Mouse (Mus musculus) kidney, postnatal 36 days (tissue): ENCODE data around the gene Hrasls.

Experiments used
- DNase-seq, 2 experiments: peaks; one replicate each; pipeline ENCODE4 v3.0.0; 2021 to 2022; ENCODE audit warnings: mixed read lengths in 2 of 2

Hrasls gene

GRCm38 (mm10) chr16:29209605-29210411, at the start of gene Hrasls:
Hrasls (plus strand) TSS chr16:29209695.
- DNase-seq: peak; percentile 49 to 54

GRCm38 (mm10) chr16:29162271-29162670, 47.2 kb upstream of the Hrasls start:
- no peak for DNase-seq

DNA sequence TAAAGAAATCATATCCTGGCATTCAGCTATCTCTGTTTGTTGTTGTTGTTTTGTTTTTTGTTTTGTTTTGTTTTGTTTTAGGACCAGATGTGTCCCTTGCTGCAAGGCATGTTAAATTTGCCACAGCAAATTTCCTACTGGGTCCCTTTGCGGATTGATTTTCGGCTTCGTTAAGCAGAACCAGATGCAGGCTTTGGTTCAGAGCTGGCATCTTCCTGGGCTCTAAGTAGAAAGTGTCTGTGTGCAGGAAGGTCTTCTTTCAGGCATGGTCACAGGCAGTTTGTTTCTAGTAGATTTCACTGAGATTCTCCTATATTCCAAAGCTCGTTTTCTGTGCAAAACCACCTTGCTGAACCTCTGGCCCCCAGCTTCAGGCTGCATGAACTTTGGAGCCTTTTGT, 42.4 kb upstream of the Hrasls start:
- peak in 1 of 2 experiments; percentile 16 for DNase-seq

GRCm38 (mm10) chr16:29171741-29172140, 37.8 kb upstream of the Hrasls start:
- DNase-seq: no peak

GRCm38 (mm10) chr16:29173201-29173600, 36.3 kb upstream of the Hrasls start:
- no peak for DNase-seq

- no peak for DNase-seq
Measured at GRCm38 (mm10) chr16:29174831-29175350, 34.6 kb upstream of the Hrasls start.

GRCm38 (mm10) chr16:29192911-29193310, 16.6 kb upstream of the Hrasls start:
- no peak for DNase-seq

GRCm38 (mm10) chr16:29193981-29194380, 15.5 kb upstream of the Hrasls start:
- no peak for DNase-seq

- DNase-seq: no peak
Measured at GRCm38 (mm10) chr16:29195156-29195555, 14.3 kb upstream of the Hrasls start.

DNA sequence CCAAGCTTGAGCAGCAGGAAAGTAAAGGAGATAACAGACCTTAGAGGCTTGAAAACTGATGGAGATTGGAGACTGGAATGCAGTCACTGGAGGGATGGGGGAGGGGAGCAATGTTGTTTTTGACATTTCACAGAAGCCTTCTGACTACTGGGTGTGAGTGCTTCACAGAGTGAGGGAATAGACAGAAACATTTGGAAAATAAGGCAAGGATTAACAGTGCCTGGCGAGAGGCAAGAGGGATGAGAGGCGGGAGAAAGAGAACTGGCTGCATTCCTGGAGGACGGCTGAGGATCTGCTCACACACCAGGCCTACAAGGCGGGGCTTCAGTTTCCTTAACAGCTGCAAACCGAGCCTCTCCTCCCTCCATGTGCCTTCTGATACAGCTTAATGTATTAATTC, 11.0 kb upstream of the Hrasls start:
- no peak for DNase-seq

DNA sequence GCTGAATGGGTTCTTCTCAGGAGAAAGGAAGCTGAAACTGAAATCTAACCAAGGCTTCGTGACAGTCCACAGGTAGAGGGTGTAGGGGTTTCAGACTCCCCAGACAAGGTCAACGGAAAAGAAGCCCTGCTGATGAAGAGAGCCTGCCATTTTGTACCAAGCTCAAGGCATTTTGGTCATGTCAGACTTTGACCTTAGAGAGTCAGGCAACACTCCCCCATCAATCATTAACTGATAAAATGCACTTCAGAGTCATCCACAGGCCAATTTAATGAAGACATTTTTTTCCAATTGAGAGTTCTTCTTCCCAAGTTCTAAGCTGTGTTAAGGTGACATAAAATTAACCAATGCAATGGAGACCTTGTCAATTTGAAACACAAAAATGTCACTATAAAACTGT, 8.3 kb upstream of the Hrasls start:
- DNase-seq: peak; percentile 21 to 53

GRCm38 (mm10) chr16:29204875-29205274, 4.6 kb upstream of the Hrasls start:
- no peak for DNase-seq

DNA sequence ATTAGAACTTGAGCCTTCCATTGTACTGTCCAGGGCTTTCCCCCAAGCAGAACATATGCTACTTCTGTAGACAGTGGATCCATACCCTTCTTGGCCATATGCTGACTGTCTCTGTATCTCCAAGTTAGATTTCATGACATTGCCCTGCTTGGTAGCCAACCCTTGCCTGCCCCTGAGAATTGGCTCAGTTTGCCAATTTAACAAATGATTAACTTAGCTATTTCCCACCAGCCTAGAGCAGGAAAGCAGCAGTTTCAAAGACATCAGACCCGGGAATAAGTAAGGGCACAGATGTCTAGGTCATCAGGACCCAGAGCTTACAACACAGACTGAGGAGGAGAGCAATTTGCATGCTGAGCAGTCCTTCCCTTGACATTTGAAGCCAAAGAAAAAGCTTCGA, 3.9 kb upstream of the Hrasls start:
- peak in 1 of 2 experiments; percentile 53 for DNase-seq

- no peak for DNase-seq
Measured at GRCm38 (mm10) chr16:29208841-29209240, 654 bp upstream of the Hrasls start.

DNA sequence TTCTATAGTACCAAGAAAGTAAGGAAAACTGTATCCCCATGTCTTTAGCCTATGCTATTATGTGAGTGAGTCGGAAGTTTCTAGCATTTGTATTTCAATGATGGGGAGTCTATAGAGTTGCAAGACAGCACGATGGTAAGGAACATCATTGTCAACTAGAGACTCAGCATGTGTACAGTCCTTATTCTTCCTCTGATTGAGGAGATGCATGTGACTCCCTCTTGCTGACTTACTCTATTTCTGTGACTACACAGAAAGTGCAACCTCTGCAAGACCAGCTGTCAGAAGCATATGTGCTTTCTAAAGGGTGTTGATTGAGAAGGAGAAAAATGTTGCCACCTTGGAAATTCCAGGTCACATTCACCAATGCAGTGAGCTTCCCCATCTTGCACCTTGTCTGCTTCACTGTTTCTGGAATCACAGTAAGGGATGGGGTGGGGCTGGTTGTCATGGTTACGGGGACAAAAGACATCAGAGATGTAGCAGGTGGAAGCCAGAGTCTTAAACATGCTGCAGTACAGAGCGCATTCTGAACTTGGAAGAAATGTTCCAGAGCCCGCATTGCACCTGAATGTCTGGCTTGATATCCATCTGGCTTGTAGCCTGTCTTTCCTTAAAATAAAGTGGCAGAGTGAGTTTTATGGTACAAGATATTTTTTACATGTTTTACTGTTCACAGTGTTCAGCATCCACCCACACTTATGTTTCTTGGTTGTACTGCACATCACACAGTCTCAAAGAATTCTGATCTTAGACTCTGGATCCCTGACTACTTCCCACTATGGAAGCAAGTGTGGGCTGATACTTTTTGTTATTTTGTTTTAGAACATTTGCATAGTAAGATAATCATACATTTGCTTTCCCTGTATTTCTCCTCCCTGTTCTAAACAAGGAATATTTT, 7.2 kb downstream of the Hrasls start:
- DNase-seq: no peak

DNA sequence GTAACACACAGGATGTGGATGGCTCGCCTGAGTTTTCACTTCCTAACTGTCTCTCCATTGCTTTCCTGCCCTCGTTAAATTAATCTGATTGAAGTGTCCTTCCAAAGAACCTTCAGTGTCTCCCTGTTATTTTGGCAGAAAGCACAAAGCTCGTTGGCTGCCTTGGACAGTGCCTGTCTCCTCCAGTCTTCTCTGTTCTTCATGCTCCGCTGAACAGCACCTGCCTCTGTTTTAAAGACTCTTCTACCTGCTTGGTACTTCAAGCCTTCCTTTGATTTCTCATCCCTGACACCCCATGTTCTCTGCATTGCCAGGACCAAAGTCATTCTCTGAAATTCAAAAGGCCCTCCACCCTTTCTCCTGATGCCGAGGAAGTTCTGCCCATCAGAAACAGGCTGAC, 26.5 kb downstream of the Hrasls start:
- peak in 1 of 2 experiments; percentile 26 for DNase-seq

- DNase-seq: no peak
Measured at GRCm38 (mm10) chr16:29254325-29254724, 44.8 kb downstream of the Hrasls start.
